17 mouse cellular contexts compared by ENCODE assay signal in genomic region chr9:70977392-70977791, GRCm38 (mm10). TPM values are rescaled to one million over a fixed set of nuclear protein-coding genes. Genes with fewer than 3 reads are reported as not detected.
DNase-seq lines count a peak whose midpoint lies in the region; TF ChIP-seq lines count a peak whose summit lies in the region.
"Had no signal": no experiment of that assay in that cellular context is flagged by ENCODE, and none has a peak within 500 bp of the region (broad histone marks: within the 10 kb centered on the region; RNA-seq: fewer than 3 reads in every experiment).

No protein-coding gene starts in this region.

- H3K9ac ChIP-seq in heart, adult 2 months (ENCODE audit: low read depth, low read length): no peak overlapping the region
- H3K9ac ChIP-seq: hindbrain, embryonic 15.5 days; limb, embryonic 15.5 days; midbrain, embryonic 13.5 days had no signal

- peak; percentile 60; the same call in 1 of the 2 replicates for TF ChIP-seq POLR2A in heart, adult 2 months (IDR thresholded peaks at IDR 0.05; ENCODE audit: insufficient read depth, low read depth, low read length)

- peak in 1 of 2 experiments; percentile 46 for DNase-seq in heart, adult 2 months
- no peak for DNase-seq in heart, postnatal 36 days
- peak; percentile 77 for DNase-seq in heart, embryonic 10.5 days (ENCODE audit: low spot score)
- peak; percentile 25 to 45 for DNase-seq in kidney, adult 8-10 months
- peak; percentile 10 for DNase-seq in lung, postnatal 14 days
- DNase-seq in cerebellum, adult 9-11 months: no peak
- DNase-seq in left cerebral cortex, adult 8-10 months (ENCODE audit: low spot score in 2 of 2): no peak
- DNase-seq in cerebellum, postnatal 4 days (ENCODE audit: low spot score in 2 of 2): no peak
- DNase-seq: cerebellum, postnatal 14 days; gastrocnemius, adult 2 months; right cerebral cortex, postnatal 14 days; thymus, postnatal 36 days had no signal

- intact Hi-C loops in heart, adult 2 months (cut with DNase I): loop anchor here (1.0 to 2.0 kb wide), 2 partner anchors 35 to 86 kb away; no protein-coding TSS in a partner anchor
- intact Hi-C loops in heart, postnatal 36 days (cut with DNase I): loop anchor here (5.0 kb wide), 2 partner anchors 95 to 130 kb away; no protein-coding TSS in a partner anchor

- 24% methylated on average over 1 of the region's 1 CpGs for WGBS in heart, adult 2 months
- 43% methylated on average over 1 of the region's 1 CpGs for WGBS in heart, embryonic 10.5 days

- H3K79me2 ChIP-seq in heart, adult 2 months (replicated peaks; ENCODE audit: control insufficient read depth, insufficient read depth, low read length): no peaks in the 10 kb centered on the region

- TF ChIP-seq EP300 in heart, adult 2 months (IDR thresholded peaks at IDR 0.05; ENCODE audit: insufficient read depth, low read depth, low read length): peak; percentile 89

- no peak overlapping the region for H3K4me3 ChIP-seq in heart, adult 2 months
- H3K4me3 ChIP-seq in heart, embryonic 10.5 days: no peak overlapping the region
- H3K4me3 ChIP-seq: erythroblast, embryonic 14.5 days; gastrocnemius, adult 2 months; hindbrain, embryonic 15.5 days; limb, embryonic 15.5 days; midbrain, embryonic 13.5 days had no signal

- TF ChIP-seq CTCF in heart, adult 2 months (IDR thresholded peaks at IDR 0.05): no peak

- H3K27ac ChIP-seq in heart, adult 2 months: peak overlapping the region; percentile 67
- H3K27ac ChIP-seq in heart, embryonic 10.5 days: no peak overlapping the region
- H3K27ac ChIP-seq: gastrocnemius, adult 2 months; hindbrain, embryonic 15.5 days; limb, embryonic 15.5 days; midbrain, embryonic 13.5 days had no signal

- H3K9me3 ChIP-seq in heart, embryonic 10.5 days: no peaks in the 10 kb centered on the region
- H3K9me3 ChIP-seq: hindbrain, embryonic 15.5 days; limb, embryonic 15.5 days; midbrain, embryonic 13.5 days had no signal

- no peaks in the 10 kb centered on the region for H3K27me3 ChIP-seq in heart, adult 2 months (ENCODE audit: control insufficient read depth, insufficient read depth, low read length)
- H3K27me3 ChIP-seq in heart, embryonic 10.5 days (ENCODE audit: insufficient read depth, poor library complexity, severe bottlenecking): no peaks in the 10 kb centered on the region
- H3K27me3 ChIP-seq: CH12.LX; hindbrain, embryonic 15.5 days; limb, embryonic 15.5 days; midbrain, embryonic 13.5 days had no signal

- H3K36me3 ChIP-seq in heart, adult 2 months (ENCODE audit: control insufficient read depth, insufficient read depth, low read length): no peaks in the 10 kb centered on the region
- no peaks in the 10 kb centered on the region for H3K36me3 ChIP-seq in heart, embryonic 10.5 days
- H3K36me3 ChIP-seq: hindbrain, embryonic 15.5 days; limb, embryonic 15.5 days; midbrain, embryonic 13.5 days had no signal

- H3K4me1 ChIP-seq in heart, adult 2 months (ENCODE audit: control insufficient read depth, insufficient read depth, low read length): peaks cover 2% of the 10 kb centered on the region
- no peaks in the 10 kb centered on the region for H3K4me1 ChIP-seq in heart, embryonic 10.5 days
- H3K4me1 ChIP-seq: hindbrain, embryonic 15.5 days; midbrain, embryonic 13.5 days had no signal

RNA-seq across cellular contexts. Expression of gene Lipc, which starts 25.4 kb away (rescaled TPM):
- under 1 TPM in 1 of 2 experiments, not detected in 1; 0.14 TPM for total RNA-seq in heart, adult 2 months (2021)
- polyA plus RNA-seq in heart, adult 2 months (2012; rRNA removed): 0.25 and 0.35 TPM in 2 replicates
- total RNA-seq in heart, postnatal 36 days (2021): not detected
- 0.11 and 1.9 TPM in 2 replicates for polyA plus RNA-seq in heart, embryonic 10.5 days (2016; fragmentation: Nextera tagmentation; extraction: Ambion mirVana)
- under 1 TPM in 2 of 4 experiments, not detected in 2; 0.22 to 0.25 TPM for total RNA-seq in left cerebral cortex, adult 8-10 months (2022)
- total RNA-seq: gastrocnemius, adult 2 months had no signal
- polyA plus RNA-seq: hindbrain, embryonic 15.5 days; midbrain, embryonic 13.5 days had no signal

Comparison
In these comparisons a context has a peak if more than half of its experiments do, and no peak if none do; other contexts are left out.
1. DNase-seq: peak in heart, embryonic 10.5 days (single experiment), kidney, adult 8-10 months (2 of 2) and lung, postnatal 14 days (single experiment); none in heart, postnatal 36 days (0 of 2), cerebellum, adult 9-11 months (single experiment), left cerebral cortex, adult 8-10 months (0 of 2) and cerebellum, postnatal 4 days (0 of 2).